Mouse (Mus musculus) CD8-positive naive resting alpha-beta T cell, adult 2 months (primary cell): ENCODE measurements around the gene Eef2kmt.
A peak's percentile ranks its signal among the peaks of the same experiment; 100 is the strongest.
"Not testable (repeated sequence)": the region's sequence is repeated elsewhere in the genome, so short reads cannot be mapped to it uniquely, and the experiment has no call there.

Source experiments
- DNase-seq, 2 experiments: peaks; one replicate each; pipeline ENCODE4 v3.0.0; 2022; ENCODE audit warnings: low read depth in 2 of 2, low spot score in 2 of 2

Eef2kmt gene

GRCm38 (mm10) chr16:5255779-5256496, at the start of gene Eef2kmt:
Eef2kmt (minus strand) TSS chr16:5255983.
- DNase-seq, result peak; percentile 99

GRCm38 (mm10) chr16:5295238-5295637, 39.5 kb upstream of the Eef2kmt start:
- no peak for DNase-seq

DNA sequence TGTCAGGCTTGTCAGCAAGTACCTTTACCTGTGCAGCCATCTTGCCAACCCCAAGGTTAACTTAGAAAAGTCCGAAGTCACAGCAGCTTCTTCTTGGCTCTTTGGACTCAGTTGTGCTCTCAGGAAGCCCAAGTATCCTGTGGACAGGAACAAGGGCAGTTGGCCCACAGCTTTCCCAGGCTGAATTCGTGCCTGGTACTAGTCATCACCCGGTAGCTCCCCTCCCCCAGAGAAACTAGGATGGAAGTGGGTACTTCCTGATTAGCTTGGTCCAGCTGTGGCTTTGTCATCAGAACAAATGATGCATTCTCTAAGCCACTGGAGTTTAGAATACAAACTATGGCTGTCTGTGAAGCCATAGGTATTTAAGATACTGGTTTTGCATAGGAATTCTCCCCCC, 29.6 kb upstream of the Eef2kmt start:
- DNase-seq, result no peak

- DNase-seq, result no peak
These were observed 26.9 kb upstream of the Eef2kmt start for GRCm38 (mm10) chr16:5282686-5283085.

- no peak for DNase-seq
These were observed 23.9 kb upstream of the Eef2kmt start for GRCm38 (mm10) chr16:5279571-5280222.

DNA sequence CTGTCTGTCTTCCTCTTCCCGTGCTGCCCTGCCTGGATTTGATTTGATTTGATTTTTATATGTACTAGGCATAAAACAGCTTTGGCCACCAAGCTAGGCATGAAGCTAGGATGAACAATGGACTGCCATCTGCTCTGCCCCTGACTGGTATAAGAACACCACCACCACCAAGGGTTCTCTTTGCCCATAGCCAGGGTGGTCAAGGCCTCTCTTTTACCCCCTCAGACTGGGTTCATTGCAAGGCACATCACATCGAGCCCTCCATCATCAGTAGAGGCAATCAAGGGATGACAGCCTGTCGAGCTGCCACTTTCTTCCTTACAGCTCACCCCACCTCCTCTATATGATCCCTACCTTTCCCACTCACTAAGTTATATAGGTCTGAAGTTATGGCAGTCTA, 16.6 kb upstream of the Eef2kmt start:
- no peak for DNase-seq

DNA sequence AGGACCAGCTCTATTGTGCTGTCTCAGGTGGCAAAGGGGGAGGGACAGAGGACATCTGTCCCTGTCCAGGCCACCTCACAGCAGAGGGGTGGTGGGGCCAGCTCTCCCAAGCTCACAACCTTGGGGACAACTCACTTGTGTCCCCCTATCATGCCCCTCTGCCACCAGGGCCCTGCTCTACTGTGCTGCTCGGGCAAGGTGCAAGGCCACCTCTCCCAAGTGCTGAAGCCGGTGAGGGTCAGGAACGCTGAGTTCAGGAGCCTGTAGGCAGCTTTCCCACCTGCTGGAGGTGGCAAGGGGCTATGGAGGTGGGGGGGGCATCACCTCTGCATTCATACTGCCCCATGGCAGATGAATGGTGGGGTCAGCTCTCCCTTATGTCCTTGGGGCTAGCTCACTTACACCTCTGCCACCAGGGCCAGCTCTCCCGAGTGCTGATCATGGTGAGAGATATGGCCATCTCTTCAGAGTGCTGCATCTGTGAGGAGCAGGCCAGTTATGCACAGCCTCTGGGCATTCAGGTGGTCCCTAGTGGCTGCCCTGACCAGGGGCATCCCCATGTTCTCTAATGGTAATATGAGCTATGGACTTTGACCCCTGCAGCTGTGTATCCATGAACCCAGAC, 15.7 kb upstream of the Eef2kmt start:
- DNase-seq, result no peak

DNA sequence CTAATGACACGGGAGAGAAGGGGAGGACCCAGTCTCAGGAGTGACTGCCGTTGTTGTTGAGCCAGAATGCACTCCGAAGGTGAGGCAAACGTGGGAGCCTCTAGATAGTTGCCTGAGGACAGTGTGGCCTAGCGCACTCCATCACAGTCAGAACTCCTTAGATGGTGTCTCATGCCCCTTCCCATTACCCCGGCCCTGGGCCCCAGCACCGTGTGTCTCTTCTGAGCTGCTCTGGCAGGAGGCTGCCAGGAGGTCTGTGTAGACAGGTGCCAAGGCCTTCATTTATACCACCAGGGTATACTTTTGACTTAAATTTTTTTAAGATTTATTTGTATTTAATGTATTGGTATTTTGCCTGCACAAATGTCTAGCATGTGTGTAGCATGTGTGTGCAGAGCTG, 8.1 kb upstream of the Eef2kmt start:
- no peak for DNase-seq

GRCm38 (mm10) chr16:5263156-5263555, 7.4 kb upstream of the Eef2kmt start:
- no peak for DNase-seq

- no peak for DNase-seq
These were observed 572 bp downstream of the Eef2kmt start for GRCm38 (mm10) chr16:5255081-5255740.

DNA sequence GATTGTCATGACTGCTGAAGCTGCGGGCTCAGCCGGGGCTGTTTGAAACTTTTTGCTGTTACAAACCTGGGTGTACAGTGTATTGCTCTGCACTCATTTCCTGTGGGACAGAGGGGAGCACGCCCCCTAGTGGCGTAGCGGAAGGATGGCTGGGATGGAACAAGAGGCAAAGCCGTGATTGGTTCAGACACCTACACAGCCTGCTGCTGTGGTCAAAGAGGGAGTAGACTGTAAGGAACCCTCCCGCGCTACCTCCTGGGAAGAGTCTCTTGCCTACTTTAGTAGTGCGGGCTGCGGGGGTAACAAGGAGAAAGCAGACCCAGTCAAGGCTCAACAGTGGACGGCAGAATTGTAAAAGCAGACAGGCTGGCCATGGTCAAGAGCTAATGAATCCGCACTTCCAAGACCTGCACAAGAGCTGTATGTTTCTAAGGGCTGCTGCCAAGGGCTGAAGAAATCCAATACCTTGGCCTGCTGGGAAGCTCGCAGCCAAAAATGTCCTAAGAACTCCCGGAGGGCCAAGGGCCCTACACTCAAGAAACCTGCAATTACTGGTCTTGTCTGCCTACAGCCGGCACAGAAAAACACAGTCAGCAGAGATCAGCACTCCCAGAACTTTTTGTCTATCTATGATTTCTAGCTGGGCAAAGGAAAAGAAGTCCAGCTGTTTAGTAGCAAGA, 1.3 kb downstream of the Eef2kmt start:
- peak; percentile 72 to 76 for DNase-seq

GRCm38 (mm10) chr16:5252260-5252659, 3.5 kb downstream of the Eef2kmt start:
- no peak for DNase-seq

- DNase-seq, result no peak
These were observed 4.9 kb downstream of the Eef2kmt start for GRCm38 (mm10) chr16:5250891-5251290.

GRCm38 (mm10) chr16:5244411-5244810, 11.4 kb downstream of the Eef2kmt start:
- DNase-seq, result peak; percentile 41 to 51

DNA sequence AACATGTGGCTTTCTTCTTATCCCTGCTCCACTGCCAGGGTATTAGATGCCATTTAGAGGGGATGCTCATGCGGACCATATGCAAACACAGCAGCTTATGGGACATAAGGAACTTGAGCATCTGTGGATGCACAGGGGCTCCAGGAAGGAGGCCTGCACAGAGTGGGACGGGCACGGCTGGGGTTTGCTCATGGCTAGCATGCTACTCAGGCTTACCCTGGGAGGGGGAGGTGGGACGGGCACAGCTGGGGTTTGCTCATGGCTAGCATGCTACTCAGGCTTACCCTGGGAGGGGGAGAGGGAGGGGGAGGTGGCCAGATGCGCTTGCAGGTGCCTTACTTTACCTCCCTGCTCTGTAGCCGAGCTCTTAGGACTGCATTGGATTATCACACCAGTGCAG, 12.9 kb downstream of the Eef2kmt start:
- DNase-seq, result no peak

DNA sequence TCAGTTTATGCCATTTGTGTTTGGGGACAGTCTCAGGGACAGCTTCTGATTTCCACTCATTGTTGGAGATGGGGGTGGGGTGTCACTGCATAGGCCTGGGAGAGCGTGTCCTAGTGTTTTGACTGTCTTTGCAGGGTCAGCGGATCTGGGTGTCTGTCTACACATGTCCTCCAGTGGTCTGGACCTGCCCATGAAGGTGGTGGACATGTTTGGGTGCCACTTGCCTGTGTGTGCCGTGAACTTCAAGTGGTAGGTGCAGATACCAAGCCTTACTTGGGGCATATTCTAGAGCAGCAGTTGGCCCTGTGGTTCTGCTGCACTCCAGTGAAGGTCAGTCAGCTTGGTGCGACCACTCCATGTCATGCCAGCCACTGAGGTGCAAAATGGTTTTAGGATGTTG, 13.4 kb downstream of the Eef2kmt start:
- no peak for DNase-seq

DNA sequence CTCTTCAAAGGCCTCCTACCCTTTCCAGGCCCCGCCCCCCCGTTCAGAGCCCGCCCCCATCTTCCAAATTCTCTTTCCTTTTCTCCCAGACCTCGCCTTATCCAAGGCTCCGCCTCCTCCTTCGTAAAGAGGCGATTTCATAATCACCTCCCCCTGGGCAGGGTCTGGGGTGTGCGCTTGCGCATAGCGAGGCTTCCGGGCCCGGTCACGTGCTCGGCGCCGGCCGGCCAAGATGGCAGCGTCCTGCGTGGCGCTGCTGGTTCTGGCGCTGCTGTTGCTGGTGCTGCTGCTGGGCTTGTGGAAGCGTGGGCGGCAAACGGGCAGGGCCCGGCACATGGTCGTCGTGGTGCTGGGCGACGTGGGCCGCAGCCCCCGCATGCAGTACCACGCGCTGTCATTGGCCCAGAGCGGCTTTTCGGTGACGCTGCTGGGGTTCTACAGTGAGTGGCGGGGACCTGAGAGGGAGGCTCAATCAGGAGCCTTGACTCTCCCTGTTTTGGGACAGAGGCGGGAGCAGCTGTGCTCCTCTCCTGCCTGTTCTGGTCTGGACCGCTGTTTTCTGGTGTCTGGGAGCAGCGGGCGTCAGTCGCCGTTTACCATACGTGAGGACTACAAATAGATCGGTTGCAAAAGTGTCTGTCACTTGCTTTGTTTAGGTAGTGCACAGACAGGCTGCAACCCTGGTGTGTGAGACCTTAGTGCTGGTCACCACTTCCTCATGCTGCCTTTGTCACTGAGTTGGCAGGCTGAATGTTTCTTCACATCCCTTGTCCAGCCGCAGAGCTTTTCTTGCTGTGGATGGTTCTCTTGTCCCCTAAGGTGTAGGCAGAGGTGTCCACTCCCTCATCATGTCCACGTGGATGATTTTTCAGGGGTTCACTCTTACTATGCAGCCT, 22.1 kb downstream of the Eef2kmt start, which contains the start of gene Alg1:
Gene Alg1, plus strand, starts transcription at position 204 of the 896 bp plus-strand sequence.
- DNase-seq, result peak; percentile 82 to 85

GRCm38 (mm10) chr16:5232982-5233381, 22.8 kb downstream of the Eef2kmt start:
- DNase-seq, result no peak

DNA sequence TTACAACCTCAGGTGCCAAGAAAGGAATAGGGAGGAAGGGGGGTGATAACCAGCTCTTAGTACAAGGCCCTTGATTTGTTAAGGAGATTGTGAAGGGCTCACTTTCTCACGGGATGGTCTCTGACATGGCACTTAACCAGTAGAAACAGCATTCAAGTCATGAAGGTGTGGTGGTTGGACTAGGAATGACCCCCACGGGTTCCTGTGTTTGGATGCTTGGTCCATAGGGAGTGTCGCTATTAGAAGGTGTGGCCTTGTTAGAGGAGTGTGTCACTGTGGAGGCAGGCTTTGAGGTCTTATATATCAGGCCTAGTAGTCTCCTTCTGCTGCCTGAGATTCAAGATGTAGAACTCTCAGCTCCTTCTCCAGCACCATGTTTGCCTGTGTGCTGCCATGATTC, 27.7 kb downstream of the Eef2kmt start:
- DNase-seq, result not testable (repeated sequence)

- not testable (repeated sequence) for DNase-seq
These were observed 28.3 kb downstream of the Eef2kmt start for GRCm38 (mm10) chr16:5227501-5227900.
